Mouse (Mus musculus): ENCODE results near the gene Rps6kb2.
"Not testable (repeated sequence)": the region's sequence is repeated elsewhere in the genome, so short reads cannot be mapped to it uniquely, and the experiment has no call there.

Gene Rps6kb2

GRCm38 (mm10) chr19:4139446-4139845 lies 23.7 kb downstream of the Rps6kb2 start, which contains the start of gene Gpr152:
Gene Gpr152, plus strand, starts transcription at chr19:4139787.
- DNase-seq (ENCODE audit: low spot score): no peak

- no peak for DNase-seq (ENCODE audit: low spot score)
Measured at GRCm38 (mm10) chr19:4137913-4138312, 25.2 kb downstream of the Rps6kb2 start.

GRCm38 (mm10) chr19:4136463-4136862 lies 26.7 kb downstream of the Rps6kb2 start:
- no peak for DNase-seq (ENCODE audit: low spot score)

DNA sequence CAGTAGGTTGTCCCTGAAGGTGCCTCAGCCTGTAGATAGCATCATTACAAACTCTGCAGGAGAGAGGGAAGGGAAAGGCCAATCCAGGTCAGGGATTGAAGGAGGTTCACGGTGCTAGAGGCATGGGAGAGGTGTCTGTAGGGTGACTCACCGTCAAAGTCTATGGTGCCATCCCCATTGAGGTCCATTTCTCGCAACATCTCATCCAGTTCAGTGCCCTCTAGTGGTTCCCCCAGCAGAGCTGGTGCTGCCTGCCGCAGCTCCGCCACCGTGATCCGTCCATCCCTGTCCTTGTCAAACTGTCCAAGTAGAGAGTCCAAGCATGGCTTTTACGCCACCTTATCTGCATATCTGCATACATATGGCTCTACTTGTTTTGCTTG lies 27.2 kb downstream of the Rps6kb2 start:
- not testable (repeated sequence) for DNase-seq (ENCODE audit: low spot score)

DNA sequence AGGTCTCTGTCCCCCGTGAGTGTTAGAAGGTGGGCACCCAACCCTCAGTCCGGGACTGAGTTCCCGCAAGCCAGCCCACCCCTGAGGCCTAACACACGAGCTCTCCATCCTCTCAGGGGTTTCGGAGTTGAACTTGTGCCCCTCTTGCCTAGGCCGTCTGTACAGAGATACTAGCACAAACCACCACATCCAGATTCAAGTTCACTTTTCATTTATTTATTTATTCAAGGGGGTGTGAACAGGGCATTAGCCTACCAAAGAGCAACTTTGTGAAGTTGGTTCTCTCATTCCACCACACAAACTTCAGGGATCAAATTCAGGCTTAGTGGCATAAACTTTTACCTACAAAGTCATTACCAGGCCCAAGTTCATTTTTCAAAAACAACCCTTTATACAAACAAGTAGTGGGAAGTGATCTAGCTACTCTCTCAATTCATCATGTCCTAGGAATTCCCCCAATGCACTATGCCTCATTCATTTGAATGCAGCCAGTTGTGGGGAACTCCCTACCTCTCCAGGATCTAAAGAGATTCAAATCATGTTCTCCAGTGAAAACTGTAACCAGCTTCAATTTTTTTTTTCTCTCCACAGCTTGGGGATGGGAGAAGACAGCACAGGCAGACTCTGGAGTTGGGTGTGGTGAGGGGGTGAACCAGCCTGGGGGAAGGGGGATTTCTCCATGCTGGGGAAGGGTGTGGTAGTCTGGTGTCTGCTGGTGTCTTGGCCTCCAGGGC lies 27.8 kb downstream of the Rps6kb2 start:
- DNase-seq (ENCODE audit: low spot score): not testable (repeated sequence)

GRCm38 (mm10) chr19:4134354-4134753 lies 28.8 kb downstream of the Rps6kb2 start:
- DNase-seq (ENCODE audit: low spot score): no peak

- no peak for DNase-seq (ENCODE audit: low spot score)
Measured at GRCm38 (mm10) chr19:4131768-4132167, 31.4 kb downstream of the Rps6kb2 start.

- no peak for DNase-seq (ENCODE audit: low spot score)
Measured at GRCm38 (mm10) chr19:4131075-4131474, 32.1 kb downstream of the Rps6kb2 start.

DNA sequence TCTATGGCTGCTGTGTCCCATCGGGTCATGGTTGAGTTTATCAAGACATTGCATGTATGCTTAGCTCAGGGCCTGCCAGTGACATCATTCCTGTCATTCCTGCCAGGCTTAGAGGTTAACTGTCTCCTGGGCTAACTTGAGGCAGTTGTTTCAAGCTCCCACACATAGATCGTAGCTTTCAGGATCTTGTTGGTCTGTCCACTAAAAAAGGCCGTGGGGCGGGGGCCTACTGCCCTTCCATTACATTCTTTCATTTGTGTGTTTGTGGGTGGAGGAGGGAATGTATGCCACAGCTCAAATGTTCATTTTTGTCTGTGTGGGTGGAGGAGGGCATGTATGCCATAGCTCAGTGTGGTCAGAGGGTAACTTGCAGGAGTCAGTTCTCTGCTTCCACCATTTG lies 33.0 kb downstream of the Rps6kb2 start:
- no peak for DNase-seq (ENCODE audit: low spot score)

DNA sequence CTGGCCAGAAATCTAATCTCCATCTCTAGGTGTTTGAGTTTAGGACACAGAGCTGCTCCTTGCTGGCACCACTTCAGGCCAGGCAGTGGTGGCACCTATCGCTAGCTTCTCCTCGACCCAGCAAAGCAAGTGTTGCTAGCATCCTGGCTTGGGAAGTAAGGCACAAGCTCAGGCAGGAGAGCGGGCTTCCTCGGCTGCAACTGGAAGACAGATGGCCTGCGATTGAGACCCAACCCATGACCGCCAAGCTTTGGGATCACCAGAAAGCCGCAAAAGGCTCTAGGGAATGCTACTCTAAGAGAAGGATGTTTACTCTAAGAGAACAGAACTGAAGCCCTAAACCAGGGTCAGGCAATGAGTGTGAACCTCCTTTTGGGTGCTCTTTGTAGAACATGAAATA lies 33.7 kb downstream of the Rps6kb2 start:
- no peak for DNase-seq (ENCODE audit: low spot score)

GRCm38 (mm10) chr19:4126759-4127495 lies 36.2 kb downstream of the Rps6kb2 start:
- no peak for DNase-seq (ENCODE audit: low spot score)

DNA sequence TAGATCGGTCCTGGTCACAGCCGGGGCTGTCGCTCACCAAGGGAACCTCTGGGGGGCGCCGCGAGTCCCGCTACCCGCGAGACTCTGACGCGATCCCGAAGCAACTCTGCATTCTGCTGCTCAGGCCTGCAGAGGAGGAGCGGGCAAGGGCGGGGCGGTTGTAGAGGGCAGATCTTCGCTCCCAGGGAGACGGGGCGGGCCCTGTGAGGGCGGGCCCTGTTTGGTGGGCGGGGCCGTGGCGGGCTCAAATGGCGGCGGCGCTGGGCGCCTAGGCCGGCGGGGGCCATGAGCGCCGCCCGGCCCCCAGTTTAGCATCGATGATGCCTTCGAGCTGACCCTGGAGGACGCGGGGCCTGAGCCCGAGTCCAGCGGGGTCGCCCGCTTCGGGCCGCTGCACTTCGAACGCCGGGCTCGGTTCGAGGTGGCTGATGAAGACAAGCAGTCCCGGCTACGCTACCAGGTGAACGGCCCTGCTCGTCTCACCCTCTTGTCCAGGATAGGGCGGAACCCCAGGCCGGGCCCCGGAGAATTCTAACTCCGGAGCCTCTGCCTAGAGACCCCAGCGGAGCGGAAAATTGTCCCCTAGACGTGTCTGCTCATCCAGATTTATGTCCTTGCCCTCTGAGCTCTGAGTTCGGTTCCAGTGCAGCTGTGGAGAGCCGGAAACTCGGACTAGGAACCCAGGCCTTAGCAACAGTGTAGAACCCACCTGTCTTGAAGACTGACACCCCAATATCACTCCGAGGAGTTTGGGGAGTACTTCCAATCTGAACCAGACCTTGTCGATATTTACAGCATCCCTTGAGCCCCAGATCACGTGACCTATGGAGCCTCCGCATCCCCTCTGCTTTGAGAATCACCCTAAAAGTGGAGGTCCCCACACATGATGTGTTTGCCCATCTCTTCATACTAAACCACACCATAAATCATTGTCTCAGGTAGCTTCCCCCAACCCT lies 37.1 kb downstream of the Rps6kb2 start, which contains the start of gene Aip:
Gene Aip, minus strand, starts transcription at position 118 of the 956 bp plus-strand sequence.
- DNase-seq (ENCODE audit: low spot score): peak; percentile 99

DNA sequence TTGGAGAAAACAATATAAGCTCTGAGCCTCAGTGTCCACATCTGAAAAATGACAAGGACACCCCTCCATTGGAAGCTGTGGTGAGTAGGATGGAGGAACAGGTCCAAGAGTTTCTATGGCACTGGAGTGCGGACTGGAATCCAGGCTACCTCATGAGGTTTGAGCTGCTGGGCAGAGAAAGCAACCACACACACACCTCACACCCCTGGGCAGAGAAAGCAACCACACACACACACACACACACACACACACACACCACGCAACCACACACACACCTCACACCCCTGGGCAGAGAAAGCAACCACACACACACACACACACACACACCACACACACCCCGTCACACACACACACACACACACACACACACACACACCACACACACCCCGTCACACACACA lies 37.9 kb downstream of the Rps6kb2 start:
- DNase-seq (ENCODE audit: low spot score): not testable (repeated sequence)

DNA sequence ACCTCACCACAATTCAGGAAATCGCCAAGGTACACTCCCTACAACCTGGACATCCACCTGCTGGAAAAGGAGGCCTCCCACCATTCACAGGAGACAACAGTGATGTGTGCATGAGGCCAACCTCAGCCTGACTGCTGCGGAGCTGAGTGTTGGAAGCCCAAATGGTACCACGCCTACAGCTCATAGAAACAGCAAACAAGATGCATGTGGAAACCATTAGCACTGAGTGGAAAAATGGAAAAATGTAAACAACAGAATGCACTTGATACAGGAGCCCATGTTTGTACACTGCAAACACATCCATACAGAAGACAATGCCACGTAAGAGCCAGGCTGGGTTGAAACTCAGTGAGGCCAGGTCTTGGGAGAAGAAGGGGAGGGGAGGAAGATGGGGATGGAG lies 38.7 kb downstream of the Rps6kb2 start:
- no peak for DNase-seq (ENCODE audit: low spot score)

DNA sequence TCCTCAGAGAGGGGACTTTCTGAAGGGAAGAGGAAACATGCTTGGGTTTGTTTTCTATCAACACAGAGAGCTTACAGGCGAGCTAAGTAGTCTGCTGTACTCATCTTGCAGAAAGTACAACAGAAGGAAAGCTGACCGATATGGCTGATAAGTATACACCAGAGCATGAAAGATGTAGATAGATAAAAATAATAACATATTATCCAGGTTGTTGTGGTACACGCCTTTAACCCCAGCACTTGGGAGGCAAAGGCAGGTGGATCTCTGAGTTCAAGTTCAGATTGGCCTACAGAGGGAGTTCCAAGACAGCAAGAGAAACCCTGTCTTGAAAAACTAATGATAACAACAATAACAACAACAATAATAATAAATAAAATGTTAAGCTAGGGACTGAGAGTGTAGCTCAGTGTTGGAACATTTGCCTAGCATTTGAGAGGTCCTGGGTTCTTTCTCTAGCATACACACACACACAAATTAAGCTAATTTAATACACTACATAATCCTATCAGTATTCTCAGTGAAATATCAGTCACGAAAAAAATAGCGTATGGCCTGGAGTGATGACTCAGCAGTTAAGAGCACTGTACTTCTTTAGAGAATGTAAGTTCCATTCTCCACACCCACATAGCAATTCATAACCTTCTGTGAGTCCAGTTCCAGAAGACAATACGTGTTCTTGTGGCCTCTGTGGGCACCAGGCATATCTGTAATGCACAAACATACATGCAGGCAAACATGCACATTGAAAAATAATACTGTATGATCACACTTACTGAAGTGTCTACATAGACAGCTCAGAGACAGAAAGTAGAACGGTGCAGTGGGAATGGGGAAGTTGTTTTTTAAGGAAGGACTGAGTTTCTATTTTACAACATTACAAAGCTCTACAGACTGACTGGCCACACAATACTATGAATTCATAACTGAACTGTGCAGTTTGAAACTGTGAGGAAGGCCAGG lies 40.5 kb downstream of the Rps6kb2 start:
- no peak for DNase-seq (ENCODE audit: low spot score)

GRCm38 (mm10) chr19:4121896-4122295 lies 41.3 kb downstream of the Rps6kb2 start:
- DNase-seq (ENCODE audit: low spot score): not testable (repeated sequence)

GRCm38 (mm10) chr19:4121097-4121805 lies 41.9 kb downstream of the Rps6kb2 start:
- DNase-seq (ENCODE audit: low spot score): peak; percentile 94

DNA sequence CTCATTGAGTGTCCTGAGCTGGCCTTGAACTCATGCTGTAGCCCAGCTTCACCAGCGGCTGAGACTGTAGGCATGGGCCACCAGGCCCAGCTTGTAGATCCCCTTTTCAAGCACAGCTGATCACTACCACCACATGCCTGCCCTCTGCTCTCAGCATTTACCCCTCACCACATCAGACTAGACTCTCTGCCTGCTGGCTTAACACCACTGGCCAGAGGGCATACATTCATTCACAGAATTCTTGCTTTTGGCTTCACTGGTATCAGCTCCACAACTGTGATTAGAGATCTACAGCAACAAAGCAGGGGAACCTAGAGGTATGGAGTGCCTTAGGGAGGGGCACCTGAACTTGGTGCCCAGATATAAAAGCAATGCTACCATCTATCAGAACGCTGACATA lies 42.7 kb downstream of the Rps6kb2 start:
- DNase-seq (ENCODE audit: low spot score): no peak

- no peak for DNase-seq (ENCODE audit: low spot score)
Measured at GRCm38 (mm10) chr19:4119716-4120487, 43.3 kb downstream of the Rps6kb2 start.

DNA sequence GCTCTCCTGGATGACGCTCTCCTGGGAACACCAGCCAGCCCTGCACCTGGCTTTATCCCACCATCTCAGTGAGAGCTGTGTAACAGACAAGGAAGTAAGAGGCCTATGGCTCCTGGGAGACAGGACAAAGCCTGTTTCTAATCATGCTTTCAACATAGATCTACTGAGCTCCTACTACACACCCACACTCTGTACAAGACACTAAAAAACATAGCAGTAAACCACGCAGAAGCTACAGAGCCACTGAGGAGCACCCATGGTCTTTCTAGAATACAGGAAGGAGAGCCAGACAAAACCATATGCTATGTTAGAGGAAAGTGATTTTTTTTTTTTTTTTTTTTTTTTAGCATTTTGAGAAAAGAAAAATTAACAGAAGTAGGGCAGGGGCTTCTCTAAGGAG lies 44.8 kb downstream of the Rps6kb2 start:
- DNase-seq (ENCODE audit: low spot score): no peak
